Mouse (Mus musculus): ENCODE data around the gene Spert. TPM values are rescaled to one million over a fixed set of nuclear protein-coding genes. Genes with fewer than 3 reads are reported as not detected.

The Spert gene
- total RNA-seq (2015) (not detected in 2 replicates), total RNA-seq (2017) (not detected in 2 replicates)

GRCm38 (mm10) chr14:75592978-75593377 lies at the start of gene Spert:
Gene Spert (minus strand): TSS chr14:75593116.
- ATAC-seq (replicated peaks; ENCODE audit: poor library complexity): no peak

- no peak for ATAC-seq (replicated peaks; ENCODE audit: poor library complexity)
Observed at GRCm38 (mm10) chr14:75642080-75642479, 49.2 kb upstream of the Spert start, which contains the start of gene Erich6b. Gene Erich6b (plus strand): TSS chr14:75642259.

DNA sequence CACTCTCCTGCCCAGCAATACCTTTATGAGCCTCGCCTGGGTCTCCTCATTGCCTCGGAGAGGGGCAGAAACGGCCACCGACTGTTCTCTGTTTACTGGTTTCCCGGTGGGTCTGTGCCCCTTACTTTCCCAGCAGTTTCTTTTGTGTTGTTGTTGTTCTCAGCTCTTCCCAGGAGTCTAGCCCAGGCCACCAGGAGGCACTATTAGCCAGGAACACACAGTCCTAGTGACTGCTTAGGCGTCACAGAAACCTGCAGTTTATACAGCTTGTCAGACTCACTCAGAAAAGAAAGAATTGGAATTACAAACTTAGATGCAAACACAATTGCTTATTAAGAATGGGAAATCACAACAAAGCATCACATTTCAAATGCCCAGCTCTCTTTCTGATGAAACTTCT lies 48.5 kb upstream of the Spert start:
- ATAC-seq (replicated peaks; ENCODE audit: poor library complexity): no peak

GRCm38 (mm10) chr14:75640846-75641245 lies 47.9 kb upstream of the Spert start:
- peak; percentile 61; the same call in 1 of the 2 replicates for ATAC-seq (replicated peaks; ENCODE audit: poor library complexity)

DNA sequence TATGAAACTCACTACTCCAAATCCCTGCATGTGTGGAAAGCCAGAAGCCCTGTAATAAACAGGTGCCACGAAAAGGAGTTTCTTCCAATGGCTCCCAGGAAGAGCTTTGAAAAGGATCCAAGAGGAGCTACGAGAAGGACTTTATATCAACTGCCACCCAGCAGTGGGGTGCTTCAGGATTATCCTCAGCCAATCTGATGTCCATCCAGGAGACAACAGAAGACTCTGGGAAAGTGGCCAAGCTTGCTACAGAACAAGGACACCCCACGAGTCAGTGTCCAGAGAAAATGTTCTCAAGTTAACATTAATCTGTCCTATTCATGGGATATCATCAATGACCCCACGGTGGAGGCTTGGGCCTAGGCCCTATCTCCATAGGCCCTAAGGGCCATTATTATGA lies 44.7 kb upstream of the Spert start:
- ATAC-seq (replicated peaks; ENCODE audit: poor library complexity): no peak

DNA sequence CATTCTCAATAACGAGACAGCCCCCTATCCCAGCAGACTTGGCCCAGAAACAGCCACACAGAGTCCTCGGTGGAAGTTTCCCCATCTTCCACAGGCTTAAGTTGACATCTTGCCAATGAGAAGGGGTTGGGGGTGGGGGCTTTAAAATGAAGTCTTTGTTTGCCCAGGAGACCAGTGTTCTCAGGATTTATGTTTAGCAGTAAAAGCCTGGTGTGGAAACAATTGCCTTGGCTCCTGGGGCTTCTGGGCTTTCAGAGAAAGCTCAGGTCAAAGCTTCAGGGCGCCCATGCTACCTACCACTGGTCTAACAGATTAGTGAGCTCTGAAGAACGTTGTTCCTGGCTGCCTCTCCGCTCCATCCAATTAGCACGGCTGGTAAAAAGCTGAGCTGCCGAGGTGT lies 43.2 kb upstream of the Spert start:
- no peak for ATAC-seq (replicated peaks; ENCODE audit: poor library complexity)

DNA sequence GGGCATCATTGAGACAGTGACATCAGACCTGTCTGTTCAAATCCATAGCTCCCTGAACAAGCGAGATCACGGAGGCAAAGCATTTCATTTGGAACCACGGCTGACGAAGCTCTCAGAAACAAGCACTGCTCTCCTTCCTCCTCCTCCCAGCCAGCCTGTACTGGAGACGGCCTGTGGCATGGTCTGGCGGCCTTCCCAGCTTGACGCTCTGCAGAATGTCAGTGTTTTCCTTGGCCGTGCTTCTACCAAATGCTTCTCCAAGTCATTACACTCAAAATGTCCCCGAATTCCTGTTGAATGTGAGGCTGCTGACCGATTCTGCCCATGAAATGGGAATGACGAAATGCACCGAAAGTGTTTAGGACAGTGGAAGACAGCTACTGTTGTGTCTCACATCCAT lies 42.4 kb upstream of the Spert start:
- ATAC-seq (replicated peaks; ENCODE audit: poor library complexity): no peak

GRCm38 (mm10) chr14:75628870-75629269 lies 36.0 kb upstream of the Spert start:
- peak; percentile 55 for ATAC-seq (replicated peaks; ENCODE audit: poor library complexity)

DNA sequence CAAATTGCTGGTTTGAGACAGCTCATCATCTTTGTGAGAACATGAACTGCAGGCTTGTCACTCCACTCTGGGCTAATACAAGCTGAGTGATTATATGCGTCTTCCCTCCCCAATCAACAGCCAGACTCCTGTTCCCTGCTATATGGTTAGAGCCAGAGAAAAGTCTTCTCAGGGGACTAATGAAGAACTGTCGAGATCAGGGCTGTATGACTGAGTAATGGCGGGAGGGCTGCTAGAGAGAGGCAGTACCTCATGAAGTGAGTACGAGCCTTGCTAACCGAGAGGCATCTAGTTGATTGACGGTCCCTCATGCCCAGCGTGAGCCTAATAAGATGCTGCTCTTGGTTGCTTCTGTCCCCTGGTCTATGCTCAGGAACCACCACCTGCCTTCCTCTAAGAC lies 30.1 kb upstream of the Spert start:
- no peak for ATAC-seq (replicated peaks; ENCODE audit: poor library complexity)

GRCm38 (mm10) chr14:75616375-75616774 lies 23.5 kb upstream of the Spert start:
- no peak for ATAC-seq (replicated peaks; ENCODE audit: poor library complexity)

DNA sequence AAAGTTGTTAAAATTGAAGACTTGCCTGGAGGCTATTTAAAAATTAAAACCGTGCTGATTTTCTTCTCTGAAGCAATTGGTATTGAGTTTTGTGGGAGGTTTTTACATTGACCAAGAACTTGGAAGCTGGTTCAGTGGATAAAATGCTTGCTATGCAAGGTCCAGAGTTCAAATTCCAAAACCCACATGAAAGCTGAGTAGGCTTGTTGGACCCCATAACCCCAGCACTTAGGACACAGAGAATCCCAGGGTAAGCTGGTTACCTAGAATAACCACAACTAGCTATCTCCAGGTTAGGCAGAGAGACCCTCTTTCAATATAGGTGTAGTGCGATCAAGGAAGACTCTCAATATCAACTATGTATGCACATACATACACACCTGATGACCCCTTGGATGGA lies 16.3 kb upstream of the Spert start:
- ATAC-seq (replicated peaks; ENCODE audit: poor library complexity): no peak

DNA sequence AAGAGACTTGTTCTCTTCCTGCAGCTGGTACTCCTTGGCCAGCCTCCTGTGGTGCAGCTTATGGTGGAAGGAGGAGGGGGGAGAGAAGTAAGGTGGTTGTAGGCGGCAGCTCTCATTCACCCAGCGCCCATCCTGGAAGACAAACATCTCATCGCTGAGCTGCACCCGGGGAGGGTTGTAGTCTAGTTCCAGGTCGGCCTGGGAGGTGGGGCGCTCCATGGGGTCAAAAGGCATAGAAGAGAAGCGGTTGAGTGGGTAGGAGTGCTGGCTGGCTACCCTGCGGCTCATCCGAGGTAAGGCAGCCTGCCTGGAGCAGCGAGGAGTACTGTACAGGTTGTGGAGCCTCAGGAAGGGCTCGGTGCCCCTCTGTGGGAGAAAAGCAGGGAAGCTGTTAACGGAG lies 9.0 kb downstream of the Spert start:
- no peak for ATAC-seq (replicated peaks; ENCODE audit: poor library complexity)

DNA sequence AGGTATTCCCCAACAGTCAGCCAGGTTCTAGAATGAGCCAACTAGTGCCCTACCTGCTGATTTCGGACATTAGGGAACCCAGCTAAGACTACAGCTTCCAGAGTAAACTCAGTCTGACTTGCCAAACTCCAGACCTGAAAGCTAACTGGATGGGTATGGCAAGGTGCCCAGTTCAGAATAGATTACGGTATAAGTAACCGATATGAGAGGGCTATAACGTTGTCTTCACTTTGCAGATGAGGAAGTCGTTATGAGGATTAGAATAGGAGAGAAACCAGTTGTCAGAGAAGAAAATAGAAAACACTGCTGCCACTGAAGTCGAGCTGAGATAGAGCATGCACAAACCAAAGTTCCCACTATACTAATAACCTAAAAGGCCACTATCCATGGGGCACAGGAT lies 13.9 kb downstream of the Spert start:
- ATAC-seq (replicated peaks; ENCODE audit: poor library complexity): peak; percentile 44

DNA sequence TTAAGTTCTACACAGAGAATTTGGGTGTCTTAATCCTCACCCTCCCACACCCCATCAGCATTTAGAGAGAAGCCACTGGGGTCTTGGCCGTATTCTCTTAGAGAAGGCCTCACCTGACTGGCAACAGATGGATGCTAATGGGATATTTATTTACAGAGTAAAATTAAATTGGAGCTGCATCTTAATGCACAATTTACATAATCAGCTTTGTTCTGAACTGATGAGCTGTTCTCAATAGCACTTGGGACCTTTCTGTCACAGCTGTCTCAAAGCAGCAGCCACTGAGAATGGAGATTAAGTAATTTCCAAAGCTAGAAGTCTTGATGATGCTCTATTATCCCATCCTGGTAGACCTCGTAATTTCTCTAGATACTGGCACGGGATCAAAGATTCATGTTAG lies 26.6 kb downstream of the Spert start:
- ATAC-seq (replicated peaks; ENCODE audit: poor library complexity): no peak

- no peak; the same call in 1 of the 2 replicates for ATAC-seq (replicated peaks; ENCODE audit: poor library complexity)
Observed at GRCm38 (mm10) chr14:75565534-75566140, 27.3 kb downstream of the Spert start.

DNA sequence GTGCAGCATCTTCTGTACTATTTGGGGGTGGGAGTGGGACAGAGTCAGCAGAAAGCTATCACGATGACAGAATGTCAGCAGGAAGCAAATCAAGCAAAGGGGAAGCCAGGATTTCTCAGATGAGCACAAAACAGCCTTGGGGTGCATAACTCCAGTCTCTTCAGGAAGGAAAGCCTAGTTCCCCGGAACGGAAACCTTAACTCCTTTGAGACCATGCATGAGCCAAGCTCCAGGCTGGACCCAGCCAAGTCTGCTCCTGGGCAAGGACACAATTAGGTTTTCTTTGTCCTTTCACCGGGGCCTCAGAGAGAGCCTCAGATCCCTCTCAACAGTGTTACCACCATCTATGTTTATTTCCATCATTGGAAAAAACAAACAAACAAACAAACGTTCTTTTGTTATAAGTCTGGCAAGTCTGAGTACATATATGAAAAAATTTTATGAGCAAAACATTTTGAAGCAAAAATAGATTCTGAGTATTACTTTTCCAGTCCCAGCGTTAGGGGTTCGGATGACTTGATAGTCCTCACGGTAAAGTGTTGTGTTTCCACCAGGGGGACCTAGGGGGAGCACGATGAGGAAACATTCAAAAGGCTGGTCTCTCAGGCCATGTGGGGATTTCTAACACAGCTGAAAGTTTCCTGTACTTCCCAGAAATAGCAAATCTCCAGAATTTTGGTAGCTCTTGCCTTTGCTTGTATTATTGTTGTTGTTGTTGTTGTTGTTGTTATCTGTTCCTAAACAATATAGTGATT lies 31.2 kb downstream of the Spert start:
- ATAC-seq (replicated peaks; ENCODE audit: poor library complexity): no peak

DNA sequence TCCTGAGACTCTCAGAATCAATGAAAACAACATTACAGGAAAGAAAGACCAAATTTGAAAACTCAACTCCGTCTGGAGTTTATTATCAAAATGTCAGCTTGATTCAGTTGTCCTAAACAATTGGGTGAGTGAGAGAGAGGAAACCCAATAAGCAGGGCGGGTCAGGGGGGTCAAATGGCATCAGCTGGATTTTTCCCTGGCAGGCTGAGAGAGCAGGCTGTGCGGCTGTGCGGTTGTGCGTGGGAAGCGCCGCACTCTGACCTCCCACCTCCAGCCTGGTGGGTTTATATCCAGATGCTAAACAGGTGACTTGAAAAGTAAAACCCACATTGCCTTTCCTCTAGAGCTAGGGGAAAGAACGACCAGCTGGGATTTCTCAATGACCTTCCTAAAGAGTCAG lies 51.2 kb downstream of the Spert start:
- ATAC-seq (replicated peaks; ENCODE audit: poor library complexity): no peak

GRCm38 (mm10) chr14:75540996-75541350 lies 51.9 kb downstream of the Spert start:
- ATAC-seq (replicated peaks; ENCODE audit: poor library complexity): no peak

DNA sequence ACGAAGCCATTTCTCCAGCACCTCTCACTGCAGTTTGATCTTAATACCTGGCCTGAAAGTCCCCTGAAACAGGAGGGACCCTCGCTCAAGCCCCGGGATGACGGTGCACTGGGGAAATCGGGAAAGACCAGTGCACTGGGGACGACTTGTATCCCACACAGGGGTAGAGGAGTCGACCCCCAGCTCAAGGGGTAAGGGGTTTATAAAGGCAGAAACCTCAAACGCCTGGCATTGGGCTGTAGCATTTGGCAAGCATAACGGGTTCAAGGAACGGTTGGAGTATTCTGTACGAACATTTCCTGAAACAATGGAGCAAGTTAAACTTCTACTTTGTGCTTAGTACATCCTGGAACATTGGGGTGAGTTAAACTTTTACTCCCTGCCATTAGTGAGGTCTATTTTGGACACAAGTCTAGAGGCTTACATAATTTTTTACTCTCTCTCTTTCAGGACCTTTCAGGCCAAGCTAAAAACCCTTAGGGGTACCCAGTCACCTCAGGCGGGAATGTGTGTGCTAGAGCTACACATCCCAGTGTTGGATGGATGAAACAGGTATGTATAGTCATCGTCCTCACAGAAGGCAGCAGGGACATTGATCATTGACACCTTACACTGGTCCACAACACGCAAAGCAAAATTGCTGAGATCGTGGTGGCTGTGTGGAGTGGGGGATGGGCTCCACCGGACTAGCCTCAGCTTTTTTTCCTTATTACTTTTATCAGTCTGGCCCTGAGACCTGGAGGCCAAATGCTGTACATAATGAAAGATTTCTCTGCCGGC lies 52.5 kb downstream of the Spert start:
- no peak for ATAC-seq (replicated peaks; ENCODE audit: poor library complexity)

DNA sequence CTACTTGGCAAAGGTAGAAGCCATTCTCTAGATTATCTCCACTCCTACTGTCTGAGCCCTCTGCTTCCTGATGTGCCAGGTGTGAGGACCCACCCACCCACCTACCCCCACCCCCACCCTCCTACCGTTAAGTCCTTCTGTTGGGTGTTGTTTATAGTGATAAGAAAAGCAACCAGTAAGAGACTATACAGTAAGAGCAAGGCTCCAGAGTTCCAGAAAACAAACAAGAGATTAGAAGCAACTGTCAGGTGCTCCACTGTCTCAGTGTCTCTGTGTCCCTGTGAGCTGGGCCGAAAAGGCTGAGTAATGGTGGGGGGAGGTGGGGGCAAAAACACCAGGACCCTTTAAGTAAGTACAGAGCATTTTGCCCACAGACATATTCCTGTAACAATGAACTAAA lies 53.7 kb downstream of the Spert start:
- ATAC-seq (replicated peaks; ENCODE audit: poor library complexity): peak; percentile 52; the same call in 1 of the 2 replicates

Data from megakaryocyte progenitor cell, adult 5-6 weeks (primary cell).